Mouse (Mus musculus): ENCODE measurements at regions not wholly inside any gene's neighbourhood (a gene's known extent, or its start where the extent isn't known, plus 50 kb on each side); places are given as distances from the start of the nearest gene placed in this dataset.
"Not testable (repeated sequence)": the region's sequence is repeated elsewhere in the genome, so short reads cannot be mapped to it uniquely, and the experiment has no call there.

GRCm38 (mm10) chrX:92981141-92981540 lies 305.1 kb upstream of the Arx start:
- no peak for ATAC-seq (replicated peaks; ENCODE audit: poor library complexity, severe bottlenecking)

DNA sequence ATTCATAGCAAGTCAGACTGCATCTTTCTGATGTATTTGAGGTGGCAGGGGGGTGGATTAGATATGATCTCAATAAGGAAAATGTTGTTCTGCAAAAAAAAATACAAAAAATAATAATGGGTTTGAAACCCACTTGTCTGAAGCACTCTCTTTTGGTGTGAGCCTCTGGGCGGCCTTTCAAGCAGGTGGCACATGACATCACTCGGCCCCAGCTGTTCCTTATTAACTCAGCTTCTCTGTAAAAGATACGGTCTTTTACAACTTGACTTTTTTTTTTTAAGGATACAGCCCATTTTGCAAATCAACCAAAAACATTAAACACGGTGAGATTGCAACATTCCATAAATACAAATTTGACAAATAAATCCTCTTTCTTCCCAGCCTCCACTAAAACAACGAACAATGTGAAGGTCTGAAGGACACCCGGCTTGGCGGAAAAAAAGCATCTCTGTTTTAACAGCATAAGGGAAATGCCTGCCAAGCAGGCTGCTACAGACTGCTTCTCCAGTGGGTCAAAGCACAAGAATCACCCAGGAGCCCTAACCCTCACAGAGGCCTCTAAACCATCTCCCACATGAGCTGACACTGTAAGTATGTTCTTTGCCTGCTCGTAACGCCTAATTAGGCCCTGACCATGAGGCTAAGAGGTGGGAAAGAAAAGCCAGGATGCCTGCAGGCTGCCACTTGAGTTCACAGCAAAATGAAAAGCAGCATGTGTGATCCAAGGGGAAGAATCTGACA lies 283.8 kb upstream of the Arx start:
- no peak for ATAC-seq (replicated peaks; ENCODE audit: poor library complexity, severe bottlenecking)

- ATAC-seq (replicated peaks; ENCODE audit: poor library complexity, severe bottlenecking), result no peak
These were observed 279.6 kb upstream of the Arx start for GRCm38 (mm10) chrX:93006681-93007080.

DNA sequence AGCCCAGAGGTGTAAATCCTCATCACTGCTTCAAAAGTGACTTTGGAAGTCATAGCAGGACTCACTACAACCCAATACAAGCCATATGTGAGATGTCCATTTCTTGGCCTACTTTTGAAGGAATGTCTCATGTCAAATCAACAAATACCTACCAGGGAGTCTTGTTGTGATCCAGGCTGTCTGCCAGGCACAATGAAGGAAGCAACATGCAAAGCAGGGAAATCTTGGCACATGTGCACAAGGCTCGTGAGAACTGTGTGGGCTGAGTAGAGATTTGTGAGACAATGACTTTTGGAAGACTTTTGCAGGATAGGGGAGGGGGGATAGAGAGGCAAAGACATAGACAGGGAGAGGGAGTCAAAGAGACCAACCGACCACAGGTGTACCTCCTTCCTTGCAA lies 274.7 kb upstream of the Arx start:
- ATAC-seq (replicated peaks; ENCODE audit: poor library complexity, severe bottlenecking), result no peak

DNA sequence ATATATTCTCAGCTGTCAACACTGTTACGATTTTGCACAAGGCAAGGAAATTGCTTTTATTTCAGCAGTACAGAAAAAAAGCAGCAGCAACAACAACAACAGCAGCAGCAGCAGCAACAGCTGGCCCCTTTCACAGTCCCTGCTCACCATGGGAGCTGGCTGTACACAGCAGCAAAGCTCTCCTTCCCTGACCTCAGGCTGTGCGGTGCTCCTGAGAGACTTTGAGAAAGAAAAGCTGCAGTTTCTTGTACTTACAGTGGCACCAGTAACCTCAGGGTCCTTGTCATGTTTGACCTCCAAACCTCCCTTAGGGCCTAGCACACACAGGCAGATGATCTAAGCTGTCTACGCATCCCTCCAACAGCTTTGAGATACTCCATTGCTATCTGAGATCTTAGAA lies 269.9 kb upstream of the Arx start:
- ATAC-seq (replicated peaks; ENCODE audit: poor library complexity, severe bottlenecking), result no peak

DNA sequence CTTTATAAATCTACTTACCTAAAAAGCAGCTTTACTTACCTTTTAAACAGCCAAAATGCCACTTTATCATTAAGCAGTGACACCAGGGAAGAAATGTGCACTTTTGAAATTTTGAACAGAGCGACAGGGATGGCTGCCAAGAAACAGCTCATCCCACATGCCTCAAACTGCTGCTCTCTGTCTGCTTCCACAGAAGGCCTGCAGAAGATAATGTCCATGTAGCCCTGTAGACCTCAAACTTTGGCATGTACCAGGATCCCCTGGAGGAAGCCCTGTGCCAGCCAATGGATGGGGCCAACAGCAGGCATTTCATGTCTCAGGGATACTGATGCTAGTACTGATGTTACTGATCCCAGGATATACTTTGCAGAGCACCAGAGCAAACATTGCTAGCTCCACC lies 245.1 kb upstream of the Arx start:
- ATAC-seq (replicated peaks; ENCODE audit: poor library complexity, severe bottlenecking), result no peak

- no peak for ATAC-seq (replicated peaks; ENCODE audit: poor library complexity, severe bottlenecking)
These were observed 243.5 kb upstream of the Arx start for GRCm38 (mm10) chrX:93042736-93043135.

- no peak for ATAC-seq (replicated peaks; ENCODE audit: poor library complexity, severe bottlenecking)
These were observed 237.1 kb upstream of the Arx start for GRCm38 (mm10) chrX:93048967-93049754.

DNA sequence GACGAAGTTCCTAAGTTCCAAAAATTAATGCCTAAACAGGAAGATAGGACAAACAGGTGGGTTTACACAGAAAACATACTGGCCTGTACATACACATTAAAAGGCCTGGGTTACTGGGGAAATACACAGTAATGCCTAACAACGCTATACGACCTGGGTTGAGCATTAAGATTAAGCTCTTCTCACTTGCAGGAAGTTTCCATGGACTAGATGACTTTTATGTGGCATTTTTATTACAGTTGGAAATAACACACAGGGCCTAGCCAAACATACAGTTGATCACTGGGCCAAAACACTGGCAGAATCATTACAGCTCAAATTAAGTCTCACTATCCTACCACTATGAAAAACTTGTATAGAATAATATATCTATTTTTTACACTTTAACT lies 236.5 kb upstream of the Arx start:
- no peak for ATAC-seq (replicated peaks; ENCODE audit: poor library complexity, severe bottlenecking)

- ATAC-seq (replicated peaks; ENCODE audit: poor library complexity, severe bottlenecking), result no peak
These were observed 226.7 kb upstream of the Arx start for GRCm38 (mm10) chrX:93059533-93059932.

- no peak for ATAC-seq (replicated peaks; ENCODE audit: poor library complexity, severe bottlenecking)
These were observed 217.4 kb upstream of the Arx start for GRCm38 (mm10) chrX:93068884-93069283.

GRCm38 (mm10) chrX:93069569-93070289 lies 216.5 kb upstream of the Arx start:
- peak; percentile 82 for ATAC-seq (replicated peaks; ENCODE audit: poor library complexity, severe bottlenecking)

- ATAC-seq (replicated peaks; ENCODE audit: poor library complexity, severe bottlenecking), result no peak
These were observed 216.0 kb upstream of the Arx start for GRCm38 (mm10) chrX:93070290-93070611.

GRCm38 (mm10) chrX:93088976-93089375 lies 197.3 kb upstream of the Arx start:
- ATAC-seq (replicated peaks; ENCODE audit: poor library complexity, severe bottlenecking), result no peak

DNA sequence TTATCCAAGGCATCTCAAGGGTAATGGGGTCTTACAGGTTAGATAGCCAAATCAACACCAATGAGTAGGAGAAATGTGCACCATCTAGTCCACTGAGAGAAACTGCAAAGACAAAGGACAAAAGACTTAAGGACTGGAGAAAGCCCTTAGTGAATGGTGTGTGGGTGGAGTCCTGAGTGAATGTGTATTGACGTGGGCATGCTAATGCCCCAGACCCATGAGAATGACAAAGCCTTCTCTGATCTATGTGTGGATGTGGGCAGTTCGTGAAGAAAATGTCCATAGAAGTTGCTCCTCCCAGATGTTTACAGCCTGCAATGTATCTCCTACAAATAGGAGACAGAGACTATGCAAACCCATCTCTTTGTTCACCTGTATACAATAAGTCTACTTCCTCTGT lies 188.7 kb upstream of the Arx start:
- no peak for ATAC-seq (replicated peaks; ENCODE audit: poor library complexity, severe bottlenecking)

GRCm38 (mm10) chrX:93107930-93108567 lies 178.2 kb upstream of the Arx start:
- no peak for ATAC-seq (replicated peaks; ENCODE audit: poor library complexity, severe bottlenecking)

GRCm38 (mm10) chrX:93154367-93154766 lies 131.9 kb upstream of the Arx start:
- ATAC-seq (replicated peaks; ENCODE audit: poor library complexity, severe bottlenecking), result not testable (repeated sequence)

DNA sequence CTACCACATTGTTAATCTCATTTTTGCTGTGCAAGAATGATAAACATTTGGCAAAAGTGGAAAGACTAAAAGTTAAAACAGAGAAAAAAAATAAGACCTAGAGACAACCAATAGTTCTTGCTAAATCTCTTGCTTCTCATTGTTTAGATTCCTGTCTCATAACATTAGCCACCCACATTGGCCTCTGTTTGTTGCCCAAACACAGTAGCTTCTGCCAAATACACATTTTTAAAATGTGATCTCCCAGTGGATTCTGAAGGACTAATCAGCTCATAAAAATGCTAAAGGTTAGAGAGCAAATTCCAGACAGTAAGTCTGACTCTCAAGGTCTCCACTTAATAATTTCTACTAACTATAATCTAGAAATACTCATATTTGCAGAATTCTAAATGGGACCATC lies 127.1 kb upstream of the Arx start:
- no peak for ATAC-seq (replicated peaks; ENCODE audit: poor library complexity, severe bottlenecking)

- no peak for ATAC-seq (replicated peaks; ENCODE audit: poor library complexity, severe bottlenecking)
These were observed 125.3 kb upstream of the Arx start for GRCm38 (mm10) chrX:93160956-93161355.
